32 mouse cellular contexts compared by ENCODE assay signal in the genomic region with DNA sequence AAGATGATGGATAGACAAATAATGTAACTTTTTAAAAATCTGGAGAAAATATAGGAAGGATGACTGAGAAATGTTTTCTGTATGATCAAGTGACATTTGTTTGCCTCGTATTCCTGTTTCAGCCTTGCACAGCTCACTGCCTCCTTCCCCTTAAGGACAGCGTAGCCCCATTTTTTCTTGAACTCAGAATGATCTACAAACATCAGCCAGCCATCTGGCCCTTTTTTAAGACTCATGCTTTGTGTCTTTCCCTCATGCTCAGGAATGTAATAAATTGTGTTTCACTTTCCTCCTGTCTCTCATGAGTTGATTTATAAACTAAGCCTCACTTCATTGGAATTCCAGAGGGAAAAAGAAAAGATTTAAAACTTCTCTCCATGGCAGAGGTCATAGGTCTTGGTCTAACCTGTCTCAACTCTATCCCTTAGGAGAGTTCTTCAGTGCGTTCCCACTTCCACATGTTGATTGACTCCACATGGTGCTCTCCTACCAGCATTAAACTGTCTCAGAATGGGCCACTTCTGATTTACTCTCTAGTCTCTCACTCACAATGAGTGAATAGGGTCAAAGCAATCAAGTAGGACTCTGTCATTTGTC.
DNase-seq lines count a peak whose midpoint lies in the region; ATAC-seq lines count a peak whose summit lies in the region.
"Had no signal": no experiment of that assay in that cellular context is flagged by ENCODE, and none has a peak within 500 bp of the region (broad histone marks: within the 10 kb centered on the region; RNA-seq: fewer than 3 reads in every experiment).

No protein-coding gene starts in this region.

- H3K9me3 ChIP-seq in kidney, embryonic 15.5 days (replicated peaks): no peaks in the 10 kb centered on the region
- H3K9me3 ChIP-seq: embryonic facial prominence, embryonic 12.5 days; forebrain, embryonic 12.5 days; heart, embryonic 13.5 days; hindbrain, embryonic 10.5 days; hindbrain, embryonic 15.5 days; midbrain, embryonic 10.5 days; midbrain, embryonic 15.5 days had no signal

- H3K36me3 ChIP-seq in kidney, embryonic 15.5 days: no peaks in the 10 kb centered on the region
- H3K36me3 ChIP-seq: embryonic facial prominence, embryonic 12.5 days; forebrain, embryonic 12.5 days; heart, embryonic 13.5 days; hindbrain, embryonic 10.5 days; hindbrain, embryonic 15.5 days; midbrain, embryonic 10.5 days; midbrain, embryonic 15.5 days had no signal

- peaks cover 10% of the 10 kb centered on the region; the same call in 1 of the 2 replicates for H3K4me1 ChIP-seq in kidney, embryonic 15.5 days

- no peak for DNase-seq in kidney, adult 18-20 months
- DNase-seq in Muller cell, postnatal 12 days (ENCODE audit: inconsistent ontology term): peak; percentile 6
- DNase-seq in embryo, embryonic 11 days: peak; percentile 67
- peak; percentile 57 for DNase-seq in hindlimb bud, embryonic 11.5 days (ENCODE audit: extremely low spot score, low read depth, low spot score)
- DNase-seq in urinary bladder, adult 18-20 months (ENCODE audit: low spot score in 2 of 2): no peak
- no peak for DNase-seq in lung, postnatal 14 days
- DNase-seq: adrenal gland, adult 2 months; cerebellum, adult 2 months; cerebellum, postnatal 14 days; gastrocnemius, postnatal 10 days; heart, postnatal 14 days; kidney, adult 9 months; layer of hippocampus, adult 9-11 months; liver; lung, adult 2 months; lung, postnatal 10 days; right cerebral cortex, postnatal 25 days; thymus, postnatal 14 days had no signal

- no peak overlapping the region for H3K4me3 ChIP-seq in kidney, embryonic 15.5 days (replicated peaks)
- H3K4me3 ChIP-seq: embryonic facial prominence, embryonic 12.5 days; forebrain, embryonic 12.5 days; heart, embryonic 13.5 days; hindbrain, embryonic 10.5 days; hindbrain, embryonic 15.5 days; left cerebral cortex, adult 2 months; midbrain, embryonic 10.5 days; midbrain, embryonic 15.5 days had no signal

- H3K27ac ChIP-seq in kidney, embryonic 15.5 days: peak overlapping the region; percentile 19; the same call in 1 of the 2 replicates
- H3K27ac ChIP-seq: embryonic facial prominence, embryonic 12.5 days; forebrain, embryonic 12.5 days; heart, embryonic 13.5 days; hindbrain, embryonic 10.5 days; hindbrain, embryonic 15.5 days; left cerebral cortex, adult 2 months; liver, embryonic 14.5 days; midbrain, embryonic 10.5 days had no signal

- peak; percentile 78 for ATAC-seq in kidney, embryonic 15.5 days (replicated peaks; ENCODE audit: low FRiP score)
- ATAC-seq in erythroid progenitor cell, adult 5-6 weeks (replicated peaks; ENCODE audit: low FRiP score, poor library complexity, severe bottlenecking): no peak
- ATAC-seq: activated CD4-positive, CD25-positive, alpha-beta regulatory T cell, adult 4 months; CD4-positive, CD25-positive, alpha-beta regulatory T cell, adult 4 months had no signal

- no peak overlapping the region for H3K4me2 ChIP-seq in kidney, embryonic 15.5 days
- H3K4me2 ChIP-seq: embryonic facial prominence, embryonic 12.5 days; forebrain, embryonic 12.5 days; heart, embryonic 13.5 days; hindbrain, embryonic 15.5 days; midbrain, embryonic 15.5 days had no signal

- H3K9ac ChIP-seq in kidney, embryonic 15.5 days: no peak overlapping the region
- H3K9ac ChIP-seq: embryonic facial prominence, embryonic 12.5 days; forebrain, embryonic 12.5 days; forebrain, postnatal 0 days; heart, embryonic 13.5 days; hindbrain, embryonic 15.5 days; liver, embryonic 14.5 days; midbrain, embryonic 15.5 days had no signal

- 18% methylated on average over 3 of the region's 3 CpGs for WGBS in kidney, embryonic 15.5 days

- no peaks in the 10 kb centered on the region for H3K27me3 ChIP-seq in kidney, embryonic 15.5 days
- H3K27me3 ChIP-seq: embryonic facial prominence, embryonic 12.5 days; forebrain, embryonic 12.5 days; heart, embryonic 13.5 days; hindbrain, embryonic 15.5 days; midbrain, embryonic 15.5 days had no signal

Comparison
In these comparisons a context has a peak if more than half of its experiments do, and no peak if none do; other contexts are left out.
1. DNase-seq: peak in Muller cell, postnatal 12 days (single experiment), embryo, embryonic 11 days (single experiment) and hindlimb bud, embryonic 11.5 days (single experiment); none in kidney, adult 18-20 months (single experiment), urinary bladder, adult 18-20 months (0 of 2) and lung, postnatal 14 days (single experiment).